Mouse (Mus musculus) small intestine, adult 2 months (tissue): ENCODE results near the gene Trim41.

Source experiments
- CTCF ChIP-seq: fragments of 200-500 bp; IDR thresholded peaks from 2 replicates; pipeline ENCODE4 v1.5.1; 2012; ENCODE audit warnings: low read depth, mild to moderate bottlenecking, control low read depth, inconsistent platforms, low read length, moderate library complexity, mixed read lengths; ENCODE audit not compliant: insufficient replicate concordance, insufficient read length; ENCODE audit errors: extremely low read depth
- POLR2A ChIP-seq: fragments of 200-500 bp; IDR thresholded peaks from 2 replicates; pipeline ENCODE4 v1.6.1; 2012; ENCODE audit warnings: low read depth, mild to moderate bottlenecking, control low read depth, inconsistent platforms, low read length, moderate library complexity

DNA sequence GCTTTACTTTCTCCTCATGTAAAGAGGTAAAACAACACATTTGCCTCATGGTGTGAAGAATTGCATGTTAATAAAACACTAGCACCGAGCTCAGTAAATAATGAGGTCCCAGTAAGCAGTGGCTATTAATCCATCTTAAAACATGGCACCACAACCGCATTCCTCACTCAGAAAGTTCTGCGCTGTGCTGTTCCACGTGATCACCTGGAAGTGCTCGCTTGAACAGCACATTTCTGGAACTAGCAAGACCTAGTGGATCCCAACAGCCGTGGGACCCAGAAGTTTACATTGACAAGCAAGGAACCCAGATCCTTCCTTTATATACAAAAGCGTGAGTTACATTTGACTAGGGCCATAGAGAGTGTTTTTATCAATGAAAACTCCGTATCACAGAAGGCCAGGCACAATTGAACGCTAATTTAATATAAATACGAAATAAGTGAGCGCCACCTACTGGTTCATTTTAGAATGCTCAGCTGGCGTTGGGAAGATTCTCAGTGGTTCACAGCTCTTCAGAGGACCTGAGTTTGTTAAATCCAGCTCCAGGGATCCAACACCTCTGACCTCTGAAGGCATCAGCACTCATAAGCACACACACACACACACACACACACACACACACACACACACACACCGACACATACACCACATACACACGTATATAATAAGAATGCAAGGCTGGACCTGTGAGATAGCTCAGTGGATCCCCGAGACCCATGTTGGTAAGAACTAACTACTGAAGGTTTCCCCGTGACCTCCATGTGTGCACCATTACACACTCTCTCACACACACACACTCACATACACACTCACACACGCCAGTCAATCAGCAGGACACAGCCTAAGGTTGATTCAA lies 42.5 kb downstream of the Trim41 start:
- TF ChIP-seq POLR2A (no peak), CTCF (peak; percentile 32; the same call in 1 of the 2 replicates)
